Mouse (Mus musculus) liver, embryonic 14.5 days (tissue): ENCODE data around the gene Hdac1.

Experiments used
- CTCF ChIP-seq: IDR thresholded peaks from 2 replicates; pipeline ENCODE4 v1.5.1; 2016; ENCODE audit warnings: antibody characterized with exemption, low read depth, control low read depth
- EP300 ChIP-seq: IDR thresholded peaks from 2 replicates; pipeline ENCODE4 v1.6.1; 2016; ENCODE audit warnings: antibody characterized with exemption, low read depth

DNA sequence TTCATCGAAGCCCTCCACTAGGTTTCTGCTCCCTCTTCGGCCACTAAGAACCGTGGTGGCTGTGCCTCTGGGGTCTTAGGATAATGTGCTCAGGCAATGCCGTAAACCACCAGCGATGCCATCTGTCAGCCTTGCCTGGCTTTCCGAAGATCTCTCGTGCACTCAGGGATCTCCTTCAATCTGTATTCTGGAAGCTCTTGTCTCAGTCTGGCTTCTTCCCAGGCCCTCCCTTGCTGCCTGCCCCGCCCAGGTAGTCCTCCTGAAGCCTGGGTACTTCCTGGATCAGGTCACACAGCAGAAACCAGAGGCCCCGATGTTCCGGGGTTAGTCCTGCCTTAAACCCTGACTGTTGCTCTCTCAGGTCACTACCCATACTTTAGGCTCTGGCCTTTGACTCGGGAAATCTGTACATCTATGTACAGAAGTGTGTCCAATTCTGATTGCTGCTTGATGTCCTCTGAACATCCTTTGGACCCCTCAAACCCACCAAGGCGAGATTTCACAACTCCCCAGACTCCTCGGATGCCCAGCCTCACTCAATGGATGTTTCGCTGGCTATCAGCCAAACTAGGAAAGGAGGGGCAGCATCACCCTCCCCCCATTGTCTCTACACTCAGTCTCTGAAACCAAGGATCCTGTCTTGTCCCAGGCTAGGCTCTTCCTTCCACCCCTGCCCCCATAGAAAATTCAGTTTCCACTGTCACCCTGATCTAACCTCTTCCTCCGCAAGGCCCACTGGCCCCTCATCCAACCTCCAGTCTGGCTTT is 33.5 kb downstream of the Hdac1 start:
- TF ChIP-seq EP300 (no peak), CTCF (no peak)
